Mouse (Mus musculus) B cell, adult (primary cell): Measurements from ENCODE around the gene 2310057N15Rik. TPM values are rescaled to one million over a fixed set of nuclear protein-coding genes. Genes with fewer than 3 reads are reported as not detected.

Experiments used
- total RNA-seq: library from RNA; stranded (reverse); gene quantifications from 4 replicates; pipeline ENCODE4 v1.2.4, GENCODE M21; 2023; ENCODE audit not compliant: inconsistent age

Gene 2310057N15Rik
- not detected in 4 replicates for total RNA-seq

DNA sequence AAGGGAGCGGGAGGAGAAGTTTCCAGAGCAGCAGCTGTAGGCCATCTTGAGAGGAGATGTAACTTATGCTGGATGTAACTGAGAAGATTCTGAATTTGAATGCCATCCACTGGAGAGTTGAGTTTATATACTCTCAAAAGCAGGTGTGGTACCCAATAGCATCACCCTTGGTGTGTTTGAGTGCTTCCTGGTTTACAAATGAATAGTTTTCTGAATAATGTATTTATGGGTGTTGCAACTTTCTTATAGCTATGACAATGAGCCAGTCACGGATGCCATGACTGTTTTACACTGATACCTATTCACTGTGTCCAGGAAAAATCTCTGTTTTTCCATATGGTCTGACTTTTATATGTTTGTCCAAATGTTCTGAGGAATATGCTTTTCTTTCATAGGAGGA is at the start of gene 2310057N15Rik:
TSS of gene 2310057N15Rik (minus strand) at position 101 of the 400 bp plus-strand sequence.

DNA sequence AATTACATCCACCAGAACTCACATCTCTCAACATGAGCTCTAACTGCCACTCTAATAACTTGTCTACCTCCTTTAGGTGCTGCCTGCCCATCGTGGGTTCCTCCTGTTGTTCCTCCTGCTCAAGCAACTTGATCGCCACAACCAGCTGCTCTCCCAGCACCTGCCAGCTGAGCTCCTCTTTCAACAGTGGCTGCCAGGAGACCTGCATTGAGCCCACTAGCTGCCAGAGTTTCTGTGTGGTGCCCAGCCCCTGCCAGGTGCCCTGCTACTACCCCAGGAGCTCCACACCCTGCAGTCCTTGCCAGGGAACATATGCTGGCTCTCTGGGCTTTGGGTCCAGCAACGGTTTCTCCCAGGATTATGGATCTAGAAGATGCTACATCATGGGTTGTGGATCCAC is 46.1 kb upstream of the 2310057N15Rik start, which contains the start of gene Krtap15:
TSS of gene Krtap15 (plus strand) at position 150 of the 400 bp plus-strand sequence.

DNA sequence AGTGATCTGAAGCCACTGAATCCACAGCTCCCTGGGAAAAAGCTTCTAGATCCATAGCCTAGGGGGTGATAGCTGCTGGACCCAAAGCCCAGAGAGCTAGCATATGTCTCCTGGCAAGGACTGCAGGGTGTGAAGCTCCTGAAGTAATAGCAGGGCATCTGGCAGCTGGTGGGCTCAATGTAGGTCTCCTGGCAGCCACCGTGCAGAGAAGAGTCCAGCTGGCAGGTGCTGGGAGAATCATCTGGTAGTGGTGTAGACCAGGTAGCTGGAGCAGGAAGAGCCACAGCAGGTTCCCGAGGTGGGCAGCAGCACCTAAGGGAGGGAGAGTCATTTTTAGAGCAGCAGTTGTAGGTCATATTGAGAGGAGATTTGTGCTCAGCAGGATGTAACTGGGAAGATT is 37.8 kb upstream of the 2310057N15Rik start, which contains the start of gene Gm20741:
TSS of gene Gm20741 (minus strand) at position 394 of the 400 bp plus-strand sequence.

DNA sequence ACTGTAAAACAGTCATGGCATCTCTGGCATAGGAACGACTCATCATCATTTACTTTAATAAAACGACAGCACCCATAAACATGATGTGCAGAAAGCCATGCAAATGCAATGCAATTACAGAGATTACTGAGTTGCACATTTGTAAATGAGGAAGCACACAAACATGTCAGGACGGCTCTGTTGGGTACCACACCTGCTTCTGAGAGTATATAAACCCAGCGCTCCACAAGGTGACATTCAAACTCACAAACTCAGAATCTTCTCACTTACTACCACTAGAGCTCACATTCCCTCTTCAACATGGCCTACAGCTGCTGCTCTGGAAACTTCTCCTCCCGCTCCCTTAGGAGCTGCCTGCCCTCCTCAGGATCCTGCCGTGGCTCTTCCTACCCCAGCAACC is 3.6 kb upstream of the 2310057N15Rik start, which contains the start of gene Gm5965:
TSS of gene Gm5965 (plus strand) at position 301 of the 400 bp plus-strand sequence.

DNA sequence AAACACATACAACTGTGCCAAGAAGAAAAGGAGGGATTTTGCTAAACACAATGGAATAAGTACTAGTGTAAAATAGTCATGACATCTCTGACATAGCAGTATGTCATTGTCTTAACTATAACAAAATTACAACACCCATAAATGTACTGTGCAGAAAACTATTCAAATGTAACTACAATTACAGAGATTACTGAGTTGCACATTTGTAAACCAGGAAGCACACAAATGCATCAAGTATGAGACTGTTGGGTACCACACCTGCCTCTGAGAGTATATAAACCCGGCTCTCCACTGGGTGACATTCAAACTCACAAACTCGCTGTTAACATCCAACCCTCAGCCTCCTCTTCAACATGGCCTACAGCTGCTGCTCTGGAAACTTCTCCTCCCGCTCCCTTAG is 15.5 kb downstream of the 2310057N15Rik start, which contains the start of gene 2310034C09Rik:
TSS of gene 2310034C09Rik (plus strand) at position 301 of the 400 bp plus-strand sequence.

DNA sequence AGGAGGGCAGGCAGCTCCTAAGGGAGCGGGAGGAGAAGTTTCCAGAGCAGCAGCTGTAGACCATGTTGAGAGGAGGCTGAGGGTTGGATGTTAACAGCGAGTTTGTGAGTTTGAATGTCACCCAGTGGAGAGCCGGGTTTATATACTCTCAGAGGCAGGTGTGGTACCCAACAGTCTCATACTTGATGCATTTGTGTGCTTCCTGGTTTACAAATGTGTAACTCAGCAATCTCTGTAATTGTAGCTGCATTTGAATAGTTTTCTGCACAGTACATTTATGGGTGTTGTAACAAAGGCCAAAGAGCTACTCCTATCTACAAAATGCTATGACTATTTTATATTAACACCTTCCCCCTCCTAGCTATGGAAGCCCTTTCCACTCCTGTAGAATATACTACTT is 22.5 kb downstream of the 2310057N15Rik start, which contains the start of gene Krtap13:
TSS of gene Krtap13 (minus strand) at position 101 of the 400 bp plus-strand sequence.

DNA sequence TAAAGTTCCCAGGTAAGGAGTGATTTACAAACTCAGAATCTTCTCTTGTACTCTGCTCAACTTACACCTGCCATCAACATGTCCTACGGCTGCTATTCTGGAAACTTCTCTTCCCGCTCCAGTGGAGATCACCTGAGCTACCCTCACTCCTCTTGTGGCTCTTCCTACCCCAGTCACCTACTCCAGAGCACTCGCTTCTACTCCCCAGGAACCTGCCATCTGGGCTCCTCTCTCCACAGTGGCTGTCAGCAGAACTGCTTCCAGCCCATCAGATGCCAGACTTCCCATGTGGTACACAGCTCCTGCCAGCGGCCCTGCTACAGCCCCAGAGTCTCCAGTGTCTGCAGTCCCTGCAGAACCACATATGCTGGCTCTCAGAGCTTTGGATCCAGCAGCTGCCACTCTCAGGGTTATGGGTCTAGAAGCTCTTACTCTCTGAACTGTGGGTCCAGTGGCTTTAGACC is 45.2 kb downstream of the 2310057N15Rik start, which contains the start of gene Krtap13-1:
TSS of gene Krtap13-1 (plus strand) at position 51 of the 464 bp plus-strand sequence.

Other genes with a start within 250 kb of the 2310057N15Rik start
- gene Cldn8, start 211.0 kb downstream of the 2310057N15Rik start, total RNA-seq, result not detected in 4 replicates
- gene Krtap24-1, start 161.9 kb downstream of the 2310057N15Rik start, total RNA-seq, result not detected in 4 replicates
- gene 2310079G19Rik, start 146.5 kb downstream of the 2310057N15Rik start, total RNA-seq, result not detected in 4 replicates
- not detected in 4 replicates for gene Krtap26-1, start 126.4 kb downstream of the 2310057N15Rik start, total RNA-seq
- not detected in 4 replicates for gene Krtap27-1, start 102.5 kb downstream of the 2310057N15Rik start, total RNA-seq
- not detected in 4 replicates for gene 2310061N02Rik, start 66.2 kb downstream of the 2310057N15Rik start, total RNA-seq
- not detected in 4 replicates for gene Krtap13-1, start 45.3 kb downstream of the 2310057N15Rik start, total RNA-seq
- not detected in 4 replicates for gene Krtap13, start 22.6 kb downstream of the 2310057N15Rik start, total RNA-seq
- gene 2310034C09Rik, start 15.4 kb downstream of the 2310057N15Rik start, total RNA-seq, result not detected in 4 replicates
- gene Gm5965, start 3.7 kb upstream of the 2310057N15Rik start, total RNA-seq, result not detected in 4 replicates
- not detected in 4 replicates for gene Gm20741, start 38.0 kb upstream of the 2310057N15Rik start, total RNA-seq
- not detected in 4 replicates for gene Krtap15, start 46.0 kb upstream of the 2310057N15Rik start, total RNA-seq
- gene Krtap14, start 51.9 kb upstream of the 2310057N15Rik start, total RNA-seq, result not detected in 4 replicates
- gene Krtap19-1, start 95.2 kb upstream of the 2310057N15Rik start, total RNA-seq, result not detected in 4 replicates
- gene Krtap19-2, start 100.1 kb upstream of the 2310057N15Rik start, total RNA-seq, result not detected in 4 replicates
- not detected in 4 replicates for gene Krtap19-3, start 103.8 kb upstream of the 2310057N15Rik start, total RNA-seq
- not detected in 4 replicates for gene Krtap19-4, start 110.9 kb upstream of the 2310057N15Rik start, total RNA-seq
- not detected in 4 replicates for gene Krtap19-5, start 122.3 kb upstream of the 2310057N15Rik start, total RNA-seq
- gene Krtap19-9b, start 158.1 kb upstream of the 2310057N15Rik start, total RNA-seq, result not detected in 4 replicates
- not detected in 4 replicates for gene Krtap16-3, start 188.7 kb upstream of the 2310057N15Rik start, total RNA-seq
- not detected in 4 replicates for gene Krtap22-2, start 236.6 kb upstream of the 2310057N15Rik start, total RNA-seq
- gene Gm10229, start 241.1 kb upstream of the 2310057N15Rik start, total RNA-seq, result not detected in 4 replicates